Mouse (Mus musculus) brain, embryonic 14.5 days (tissue): ENCODE results near the gene Cpped1.

Experiments
- CTCF ChIP-seq: fragments of 200-500 bp; IDR thresholded peaks from 2 replicates; pipeline ENCODE4 v1.5.1; 2012; ENCODE audit warnings: inconsistent platforms, mild to moderate bottlenecking, moderate library complexity, borderline replicate concordance; ENCODE audit not compliant: insufficient read depth, insufficient read length; ENCODE audit errors: extremely low read depth
- POLR2A ChIP-seq: fragments of 200-500 bp; IDR thresholded peaks from 2 replicates; pipeline ENCODE4 v1.6.1; 2012; ENCODE audit warnings: mild to moderate bottlenecking, inconsistent platforms, borderline replicate concordance; ENCODE audit not compliant: poor library complexity, insufficient read depth, insufficient read length, severe bottlenecking; ENCODE audit errors: extremely low read depth

- no peak for TF ChIP-seq POLR2A
- TF ChIP-seq CTCF, result no peak
Measured at GRCm38 (mm10) chr16:11881795-11882194, 27.4 kb downstream of the Cpped1 start.
